Mouse (Mus musculus) adrenal gland, adult 18-20 months (tissue): ENCODE results near the gene Pibf1. TPM values are rescaled to one million over a fixed set of nuclear protein-coding genes. Genes with fewer than 3 reads are reported as not detected.

Source experiments
- DNase-seq, 2 experiments: peaks; one replicate each; pipeline ENCODE4 v3.0.0; 2021 to 2022; ENCODE audit warnings: low spot score in 2 of 2
- total RNA-seq, 2 experiments: library from RNA; stranded (reverse); gene quantifications; 1 replicate in 1 of 2; 2 replicates in 1 of 2; pipeline ENCODE4 v1.2.3; 2021

The Pibf1 gene
- total RNA-seq, 2 experiments from 2014 or later, result 7.2 to 8.0 TPM

- no peak for DNase-seq
Measured at GRCm38 (mm10) chr14:99262026-99262425, 162.8 kb downstream of the Pibf1 start.

GRCm38 (mm10) chr14:99263816-99264215, 164.6 kb downstream of the Pibf1 start:
- no peak for DNase-seq

- DNase-seq, result no peak
Measured at GRCm38 (mm10) chr14:99265791-99266190, 166.6 kb downstream of the Pibf1 start.

GRCm38 (mm10) chr14:99266749-99267148, 167.5 kb downstream of the Pibf1 start:
- DNase-seq, result no peak

- DNase-seq, result no peak
Measured at GRCm38 (mm10) chr14:99274056-99274455, 174.8 kb downstream of the Pibf1 start.

- DNase-seq, result no peak
Measured at GRCm38 (mm10) chr14:99275827-99276226, 176.6 kb downstream of the Pibf1 start.

GRCm38 (mm10) chr14:99278312-99278711, 179.1 kb downstream of the Pibf1 start:
- no peak for DNase-seq

- DNase-seq, result no peak
Measured at GRCm38 (mm10) chr14:99278763-99279486, 179.7 kb downstream of the Pibf1 start.

GRCm38 (mm10) chr14:99280399-99280798, 181.2 kb downstream of the Pibf1 start:
- no peak for DNase-seq

- no peak for DNase-seq
Measured at GRCm38 (mm10) chr14:99280825-99281433, 181.7 kb downstream of the Pibf1 start.

GRCm38 (mm10) chr14:99285486-99285885, 186.3 kb downstream of the Pibf1 start:
- no peak for DNase-seq

- no peak for DNase-seq
Measured at GRCm38 (mm10) chr14:99292176-99292575, 193.0 kb downstream of the Pibf1 start.

GRCm38 (mm10) chr14:99294424-99294823, 195.2 kb downstream of the Pibf1 start:
- DNase-seq, result no peak

GRCm38 (mm10) chr14:99295606-99296341, 196.6 kb downstream of the Pibf1 start:
- no peak for DNase-seq

- peak; percentile 85 to 91 for DNase-seq
Measured at GRCm38 (mm10) chr14:99298385-99299021, 199.3 kb downstream of the Pibf1 start, which contains the start of gene Klf5. Gene Klf5, plus strand, starts transcription at chr14:99298691.

- peak; percentile 49 to 59 for DNase-seq
Measured at GRCm38 (mm10) chr14:99299022-99299481, 199.8 kb downstream of the Pibf1 start.

GRCm38 (mm10) chr14:99299701-99300191, 200.5 kb downstream of the Pibf1 start:
- peak in 1 of 2 experiments; percentile 15 for DNase-seq

- no peak for DNase-seq
Measured at GRCm38 (mm10) chr14:99301472-99301871, 202.2 kb downstream of the Pibf1 start.
